Mouse (Mus musculus) adrenal gland, postnatal 10 days (tissue): ENCODE data around the gene Atf6b. TPM values are rescaled to one million over a fixed set of nuclear protein-coding genes. Genes with fewer than 3 reads are reported as not detected.

Source experiments
- DNase-seq: peaks from one replicate; pipeline ENCODE4 v3.0.0; 2021; ENCODE audit warnings: mixed read lengths
- total RNA-seq, 2 experiments: library from RNA; stranded (reverse); gene quantifications; 2 replicates each; pipeline ENCODE4 v1.2.3; 2021

The Atf6b gene
- total RNA-seq, 2 experiments from 2014 or later = 37.8 to 40.1 TPM

GRCm38 (mm10) chr17:34626773-34627092 is 20.2 kb upstream of the Atf6b start:
- DNase-seq = peak; percentile 55

GRCm38 (mm10) chr17:34627093-34627942 is 19.6 kb upstream of the Atf6b start:
- DNase-seq = peak; percentile 91

GRCm38 (mm10) chr17:34627943-34628643 is 18.9 kb upstream of the Atf6b start, which contains the start of gene Ppt2:
Gene Ppt2 (minus strand): TSS chr17:34628510.
- peak; percentile 79 for DNase-seq

- no peak for DNase-seq
Measured at GRCm38 (mm10) chr17:34628644-34628967, 18.3 kb upstream of the Atf6b start.

GRCm38 (mm10) chr17:34629221-34629751 is 17.7 kb upstream of the Atf6b start, which contains the start of gene Prrt1:
Gene Prrt1 (plus strand): TSS chr17:34629533.
- no peak for DNase-seq

GRCm38 (mm10) chr17:34629796-34630603 is 16.9 kb upstream of the Atf6b start:
- DNase-seq = no peak

GRCm38 (mm10) chr17:34630761-34631301 is 16.1 kb upstream of the Atf6b start:
- no peak for DNase-seq

GRCm38 (mm10) chr17:34631647-34632046 is 15.3 kb upstream of the Atf6b start:
- no peak for DNase-seq

GRCm38 (mm10) chr17:34632261-34632691 is 14.7 kb upstream of the Atf6b start:
- DNase-seq = peak; percentile 81

GRCm38 (mm10) chr17:34635671-34636070 is 11.3 kb upstream of the Atf6b start:
- no peak for DNase-seq

GRCm38 (mm10) chr17:34637459-34637858 is 9.5 kb upstream of the Atf6b start:
- no peak for DNase-seq

GRCm38 (mm10) chr17:34639461-34640255 is 7.3 kb upstream of the Atf6b start:
- DNase-seq = peak; percentile 31

- DNase-seq = peak; percentile 61
Measured at GRCm38 (mm10) chr17:34640778-34641601, 6.0 kb upstream of the Atf6b start.

GRCm38 (mm10) chr17:34641945-34642344 is 5.0 kb upstream of the Atf6b start:
- DNase-seq = no peak

GRCm38 (mm10) chr17:34643379-34643778 is 3.6 kb upstream of the Atf6b start:
- no peak for DNase-seq

- DNase-seq = peak; percentile 51
Measured at GRCm38 (mm10) chr17:34643944-34644343, 3.0 kb upstream of the Atf6b start.

GRCm38 (mm10) chr17:34644608-34645007 is 2.3 kb upstream of the Atf6b start, which contains the start of gene Fkbpl:
Gene Fkbpl (plus strand): TSS chr17:34644764.
- DNase-seq = peak; percentile 96

GRCm38 (mm10) chr17:34645256-34645829 is 1.6 kb upstream of the Atf6b start:
- no peak for DNase-seq

- DNase-seq = peak; percentile 38
Measured at GRCm38 (mm10) chr17:34645831-34646511, 975 bp upstream of the Atf6b start.
